Mouse (Mus musculus) forebrain, postnatal 0 days (tissue): ENCODE data around the gene Slc6a1. TPM values are rescaled to one million over a fixed set of nuclear protein-coding genes. Genes with fewer than 3 reads are reported as not detected.

Source experiments
- ATAC-seq: fragments of 200-750 bp; cut with Nextera tagmentation; 2 replicates; pipeline ENCODE4 v1.8.0; 2017; ENCODE audit warnings: mild to moderate bottlenecking, moderate library complexity
- DNase-seq: peaks from one replicate; pipeline ENCODE4 v3.0.0-alpha.2; 2015
- H3K27ac ChIP-seq: fragments of 300-500 bp; sonication (generic); 2 replicates; pipeline ENCODE4 v1.5.1; 2014; ENCODE audit warnings: low read depth, mild to moderate bottlenecking, antibody characterized with exemption, low read length, moderate library complexity, mixed read lengths
- H3K27me3 ChIP-seq: fragments of 300-500 bp; sonication (generic); 2 replicates; pipeline ENCODE4 v1.6.1; 2014; ENCODE audit warnings: mild to moderate bottlenecking, low read length, mixed read lengths; ENCODE audit not compliant: insufficient read depth
- H3K36me3 ChIP-seq: fragments of 300-500 bp; sonication (generic); 2 replicates; pipeline ENCODE4 v1.6.1; 2014; ENCODE audit warnings: mild to moderate bottlenecking, moderate library complexity; ENCODE audit not compliant: insufficient read depth
- H3K4me1 ChIP-seq: fragments of 300-500 bp; sonication (generic); 2 replicates; pipeline ENCODE4 v1.6.1; 2014; ENCODE audit warnings: antibody characterized with exemption; ENCODE audit not compliant: insufficient read depth
- H3K4me2 ChIP-seq: fragments of 300-500 bp; sonication (generic); 2 replicates; pipeline ENCODE4 v1.6.1; 2014; ENCODE audit warnings: low read depth, mild to moderate bottlenecking, moderate library complexity
- H3K4me3 ChIP-seq: fragments of 300-500 bp; sonication (generic); 2 replicates; pipeline ENCODE4 v1.5.1; 2014; ENCODE audit warnings: low read depth, low read length, mixed read lengths
- H3K9ac ChIP-seq: fragments of 300-500 bp; sonication (generic); 2 replicates; pipeline ENCODE4 v1.6.1; 2014; ENCODE audit warnings: mild to moderate bottlenecking
- H3K9me3 ChIP-seq: fragments of 300-500 bp; sonication (generic); 2 replicates; pipeline ENCODE4 v1.6.1; 2016; ENCODE audit warnings: low read length
- CTCF ChIP-seq: sonication (generic); IDR thresholded peaks from 2 replicates; pipeline ENCODE4 v1.5.1; 2016; ENCODE audit warnings: antibody characterized with exemption, control low read depth, low read depth
- WGBS: fragments of 180-500 bp; shearing (Covaris S2); extraction: QIAGEN DNeasy Blood & Tissue Kit; methylation state at CpG from one replicate; pipeline ENCODE4 v1.1.7; 2014; 5-methylcytosine and 5-hydroxymethylcytosine counted together
- polyA plus RNA-seq: library from polyadenylated mRNA; unstranded; fragments of >200 nt; fragmentation: Nextera tagmentation; extraction: Ambion mirVana; gene quantifications from 2 replicates; pipeline ENCODE4 v1.2.1, GENCODE M21; 2015
- total RNA-seq: library from RNA; depleted of rRNA; stranded (reverse); fragments of >200 nt; gene quantifications from 2 replicates; pipeline ENCODE4 v1.2.3, GENCODE M21; 2014

Gene Slc6a1
- total and polyA plus RNA-seq, 2 experiments from 2014 or later: 152 to 302 TPM

DNA sequence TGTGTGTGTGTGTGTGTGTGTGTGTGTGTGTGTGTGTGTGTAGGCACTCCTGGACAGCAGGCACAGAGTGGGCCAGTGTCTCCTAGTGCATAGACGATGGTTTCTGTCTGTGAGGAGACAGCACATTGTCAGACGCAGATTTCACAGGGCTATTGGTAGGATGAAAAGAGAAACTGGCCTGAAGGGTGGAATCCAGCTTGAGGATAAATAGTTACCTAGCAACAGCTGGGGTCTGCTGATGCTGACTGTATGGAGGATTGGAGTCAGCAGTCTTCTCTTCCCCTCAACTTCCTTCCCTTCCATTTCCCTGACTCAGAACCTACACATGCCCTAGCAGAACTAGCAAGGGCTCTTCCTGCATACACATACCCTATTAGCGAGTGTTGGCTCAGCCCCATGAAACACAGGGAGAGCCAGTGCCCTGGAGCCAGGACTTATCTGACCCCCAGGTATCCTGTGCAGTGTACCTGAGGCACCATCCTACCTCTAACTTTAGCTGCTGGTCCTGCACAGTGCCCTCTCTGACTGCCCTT lies 23.7 kb upstream of the Slc6a1 start:
- Histone ChIP-seq H3K36me3 (no peaks in the 10 kb centered on the region), H3K9ac (no peak overlapping the region), H3K27ac (0 out of 2 replicates have a peak overlapping the region, but pooled peaks have one; percentile 29), H3K4me2 (no peak overlapping the region), H3K4me1 (peaks cover 19% of the 10 kb centered on the region), H3K4me3 (no peak overlapping the region), H3K27me3 (no peaks in the 10 kb centered on the region), H3K9me3 (no peaks in the 10 kb centered on the region)
- 36% methylated on average over 3 of the region's 3 CpGs for WGBS
- no peak for TF ChIP-seq CTCF
- ATAC-seq (peak; percentile 38), DNase-seq (no peak)

DNA sequence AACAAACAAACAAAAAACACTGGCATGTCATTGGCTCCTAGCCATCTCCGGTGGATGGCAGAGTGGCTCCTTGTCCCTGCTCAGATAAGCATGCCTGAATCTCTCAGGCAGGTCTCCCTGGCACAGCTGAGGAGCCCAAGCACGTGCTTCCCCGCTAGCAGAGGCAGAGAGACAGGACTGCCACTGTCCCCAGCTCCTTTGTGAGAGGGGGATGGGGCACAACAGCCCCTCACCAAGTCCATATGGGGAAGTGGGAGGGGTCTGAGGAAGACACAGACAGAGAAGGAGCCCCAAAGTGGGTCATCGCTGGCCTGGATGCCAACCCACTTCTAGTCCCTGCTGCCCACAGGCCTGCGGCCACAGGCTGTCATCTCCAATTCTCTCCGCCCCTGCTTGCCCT lies 20.8 kb upstream of the Slc6a1 start:
- no peak for TF ChIP-seq CTCF
- no peak overlapping the region for H3K27ac ChIP-seq
- no peaks in the 10 kb centered on the region for H3K36me3 ChIP-seq
- H3K4me2 ChIP-seq: no peak overlapping the region
- H3K4me1 ChIP-seq: peaks cover 28% of the 10 kb centered on the region
- 44% methylated on average over 6 of the region's 6 CpGs for WGBS
- ATAC-seq (peak; percentile 34), DNase-seq (no peak)
- H3K9me3 ChIP-seq: no peaks in the 10 kb centered on the region
- no peak overlapping the region for H3K9ac ChIP-seq
- no peaks in the 10 kb centered on the region for H3K27me3 ChIP-seq
- H3K4me3 ChIP-seq: no peak overlapping the region

DNA sequence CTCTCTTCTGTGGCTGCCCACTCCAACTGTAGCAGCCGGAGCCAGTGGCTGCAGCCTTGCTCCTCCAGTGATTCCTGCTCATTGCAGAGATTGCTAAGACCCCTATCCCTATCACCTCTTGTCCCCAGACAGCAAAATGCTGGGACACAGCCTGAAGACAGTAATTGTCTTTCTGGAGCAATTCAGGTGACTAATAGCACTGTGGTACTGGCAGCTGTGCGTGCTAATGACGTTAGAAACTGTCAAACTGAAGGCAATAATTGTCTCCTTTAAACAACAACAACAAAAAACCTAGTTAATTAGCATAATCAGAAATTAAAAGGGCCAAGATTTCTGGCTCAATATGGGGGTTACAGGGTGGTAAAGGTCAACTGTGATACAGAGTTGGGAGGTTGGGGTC lies 18.4 kb upstream of the Slc6a1 start:
- Histone ChIP-seq H3K4me1 (peaks cover 13% of the 10 kb centered on the region; the same call in 1 of the 2 replicates), H3K4me2 (no peak overlapping the region), H3K4me3 (no peak overlapping the region), H3K27ac (peak overlapping the region; percentile 64), H3K9me3 (no peaks in the 10 kb centered on the region), H3K36me3 (no peaks in the 10 kb centered on the region), H3K9ac (no peak overlapping the region), H3K27me3 (no peaks in the 10 kb centered on the region)
- no peak for DNase-seq
- TF ChIP-seq CTCF: no peak
- ATAC-seq: peak; percentile 36; the same call in 1 of the 2 replicates
- WGBS: 29% methylated on average over 3 of the region's 3 CpGs

DNA sequence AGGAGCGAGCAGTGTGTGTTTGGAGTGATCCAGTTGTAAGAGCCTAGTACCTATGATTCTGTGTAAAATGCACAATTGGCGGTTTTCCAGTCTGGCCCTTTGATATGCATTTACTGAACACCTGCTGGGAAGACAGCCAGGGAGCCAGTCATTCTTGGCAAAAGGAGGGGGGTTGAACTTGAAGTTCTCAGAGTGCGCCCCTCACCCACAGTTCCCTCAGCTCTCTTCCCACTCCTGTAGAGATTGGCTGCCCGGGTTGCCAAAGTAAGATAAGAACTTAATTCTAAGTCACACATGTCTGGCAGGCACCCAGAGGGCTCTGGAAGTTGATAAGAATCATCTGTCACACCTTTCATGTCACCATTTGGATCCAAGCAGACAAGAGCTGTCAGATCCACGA lies 18.0 kb upstream of the Slc6a1 start:
- peaks cover 13% of the 10 kb centered on the region; the same call in 1 of the 2 replicates for H3K4me1 ChIP-seq
- DNase-seq: peak; percentile 63
- no peak overlapping the region for H3K9ac ChIP-seq
- H3K4me3 ChIP-seq: no peak overlapping the region
- TF ChIP-seq CTCF: no peak
- no peaks in the 10 kb centered on the region for H3K27me3 ChIP-seq
- H3K27ac ChIP-seq: peak overlapping the region; percentile 64; the same call in 1 of the 2 replicates
- no peaks in the 10 kb centered on the region for H3K9me3 ChIP-seq
- peak; percentile 57; the same call in 1 of the 2 replicates for ATAC-seq
- no peak overlapping the region for H3K4me2 ChIP-seq
- WGBS: 19% methylated on average over 5 of the region's 5 CpGs
- no peaks in the 10 kb centered on the region for H3K36me3 ChIP-seq

DNA sequence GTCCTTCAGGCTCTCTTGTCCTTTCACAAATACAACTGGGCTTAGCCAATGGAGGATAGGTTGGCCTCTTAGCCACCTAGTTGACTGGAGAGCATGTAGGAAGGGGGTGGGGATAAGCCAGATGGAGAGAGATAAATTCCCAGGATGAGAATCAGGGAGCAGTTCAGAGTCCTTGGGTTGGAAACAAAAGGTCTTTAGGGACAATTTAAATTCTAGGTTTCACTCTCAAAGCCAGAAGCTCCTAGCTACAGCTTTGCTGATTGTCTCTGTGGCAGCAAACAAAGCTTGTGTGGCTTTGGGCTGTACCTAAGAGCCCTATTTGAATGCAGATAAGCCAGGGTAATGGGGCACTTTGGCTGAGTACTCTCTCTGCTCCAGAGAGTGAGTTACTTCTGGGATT lies 16.2 kb upstream of the Slc6a1 start:
- H3K27me3 ChIP-seq: no peaks in the 10 kb centered on the region
- H3K4me2 ChIP-seq: no peak overlapping the region
- H3K4me3 ChIP-seq: no peak overlapping the region
- H3K4me1 ChIP-seq: peaks cover 13% of the 10 kb centered on the region; the same call in 1 of the 2 replicates
- ATAC-seq (no peak), DNase-seq (no peak)
- H3K9me3 ChIP-seq: no peaks in the 10 kb centered on the region
- TF ChIP-seq CTCF: no peak
- H3K9ac ChIP-seq: no peak overlapping the region
- H3K27ac ChIP-seq: no peak overlapping the region
- H3K36me3 ChIP-seq: no peaks in the 10 kb centered on the region

DNA sequence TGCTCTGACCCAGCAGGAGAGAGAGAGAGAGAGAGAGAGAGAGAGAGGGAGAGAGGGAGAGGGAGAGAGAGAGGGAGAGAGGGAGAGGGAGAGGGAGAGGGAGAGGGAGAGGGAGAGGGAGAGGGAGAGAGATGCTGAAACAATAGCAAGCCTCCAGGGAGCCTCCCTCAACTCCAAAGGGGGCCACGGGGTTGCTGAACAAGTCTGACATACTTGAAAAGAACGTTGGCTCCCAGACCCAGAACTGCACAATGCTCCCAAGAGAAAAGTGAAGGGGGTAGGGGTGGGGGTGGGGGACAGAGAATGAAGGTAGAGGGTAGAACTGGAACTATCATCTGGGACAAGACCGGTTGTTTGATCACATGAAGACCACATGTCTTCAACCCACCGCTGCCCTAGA lies 14.5 kb upstream of the Slc6a1 start:
- Histone ChIP-seq H3K9me3 (no peaks in the 10 kb centered on the region), H3K4me2 (no peak overlapping the region), H3K9ac (no peak overlapping the region), H3K36me3 (no peaks in the 10 kb centered on the region), H3K27ac (no peak overlapping the region), H3K27me3 (no peaks in the 10 kb centered on the region), H3K4me1 (peaks cover 13% of the 10 kb centered on the region; the same call in 1 of the 2 replicates), H3K4me3 (no peak overlapping the region)
- ATAC-seq (no peak), DNase-seq (no peak)
- 35% methylated on average over 4 of the region's 4 CpGs for WGBS
- TF ChIP-seq CTCF: no peak

DNA sequence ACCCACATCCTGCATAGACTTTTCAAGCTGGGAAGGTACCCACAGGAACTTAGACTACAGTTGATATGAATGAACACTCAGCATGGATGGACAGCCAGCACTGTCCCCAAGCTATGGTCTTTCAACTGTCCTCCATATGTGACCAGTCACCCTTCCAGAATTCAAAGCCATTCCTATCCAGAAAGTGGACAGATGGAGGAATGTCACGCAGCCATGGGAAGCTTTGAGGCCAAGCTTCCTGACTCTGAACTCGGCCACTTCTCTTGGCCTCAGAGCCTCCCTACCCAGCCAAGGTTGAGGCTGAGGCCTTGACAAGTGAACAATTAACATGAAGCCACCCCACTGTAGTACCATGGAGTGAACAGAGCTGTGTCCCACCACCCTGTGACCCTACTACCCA lies 12.8 kb upstream of the Slc6a1 start:
- Histone ChIP-seq H3K9me3 (no peaks in the 10 kb centered on the region), H3K27ac (no peak overlapping the region), H3K4me1 (peaks cover 10% of the 10 kb centered on the region; the same call in 1 of the 2 replicates), H3K4me2 (no peak overlapping the region), H3K36me3 (no peaks in the 10 kb centered on the region), H3K27me3 (no peaks in the 10 kb centered on the region), H3K9ac (no peak overlapping the region), H3K4me3 (no peak overlapping the region)
- no peak for DNase-seq
- no peak for ATAC-seq
- WGBS: 86% methylated on average over 2 of the region's 2 CpGs
- no peak for TF ChIP-seq CTCF
